Mouse (Mus musculus): Measurements from ENCODE around the gene Gabbr2.

- TF ChIP-seq CTCF (IDR thresholded peaks at IDR 0.05; ENCODE audit: borderline replicate concordance, insufficient read depth, low read depth, low read length) (no peak), POLR2A (IDR thresholded peaks at IDR 0.05; ENCODE audit: borderline replicate concordance, insufficient read depth, low read length) (no peak)
Measured at GRCm38 (mm10) chr4:46973322-46973721, 18.4 kb downstream of the Gabbr2 start.

Measured in cerebellum, adult 2 months (tissue).